Mouse (Mus musculus): ENCODE results near the gene 1700016H13Rik. TPM values are rescaled to one million over a fixed set of nuclear protein-coding genes. Genes with fewer than 3 reads are reported as not detected.

1700016H13Rik gene
- polyA plus RNA-seq, 1 experiment from 2014 or later, result 0.30 TPM

- WGBS, result 44% methylated on average over 17 of the region's 17 CpGs
- ATAC-seq (ENCODE audit: insufficient number of reproducible peaks, insufficient read depth, low FRiP score, low TSS enrichment, low read depth), result peak; percentile 76; the same call in 1 of the 2 replicates
- no peaks in the 10 kb centered on the region for H3K27me3 ChIP-seq
- no peak within 1 kb of the TSS; the same call in 1 of the 2 replicates for H3K4me2 ChIP-seq
- peaks cover 13% of the 10 kb centered on the region for H3K4me1 ChIP-seq
- H3K36me3 ChIP-seq, result no peaks in the 10 kb centered on the region
- H3K27ac ChIP-seq, result peak within 1 kb of the TSS; percentile 72
- no peaks in the 10 kb centered on the region for H3K9me3 ChIP-seq
- H3K9ac ChIP-seq, result no peak within 1 kb of the TSS
- no peak within 1 kb of the TSS for H3K4me3 ChIP-seq
Measured at GRCm38 (mm10) chr5:103629111-103629764, 26.6 kb downstream of the 1700016H13Rik start, which contains the start of gene Slc10a6. Gene Slc10a6 (minus strand): TSS chr5:103629403.

- H3K4me1 ChIP-seq, result peaks cover 13% of the 10 kb centered on the region
- ATAC-seq (ENCODE audit: insufficient number of reproducible peaks, insufficient read depth, low FRiP score, low TSS enrichment, low read depth), result no peak
- no peak overlapping the region; the same call in 1 of the 2 replicates for H3K27ac ChIP-seq
Measured at GRCm38 (mm10) chr5:103628499-103628898, 27.3 kb downstream of the 1700016H13Rik start.

GRCm38 (mm10) chr5:103624831-103625230 is 31.0 kb downstream of the 1700016H13Rik start:
- Histone ChIP-seq H3K4me2 (no peak overlapping the region), H3K36me3 (no peaks in the 10 kb centered on the region), H3K4me1 (peaks cover 22% of the 10 kb centered on the region), H3K4me3 (no peak overlapping the region), H3K9ac (no peak overlapping the region), H3K27me3 (no peaks in the 10 kb centered on the region), H3K27ac (no peak overlapping the region), H3K9me3 (no peaks in the 10 kb centered on the region)
- ATAC-seq (ENCODE audit: insufficient number of reproducible peaks, insufficient read depth, low FRiP score, low TSS enrichment, low read depth), result no peak
- WGBS, result 89% methylated on average over 5 of the region's 5 CpGs

More at GRCm38 (mm10) chr5:103628499-103628898, 27.3 kb downstream of the 1700016H13Rik start:
- H3K27me3 ChIP-seq, result no peaks in the 10 kb centered on the region
- H3K4me3 ChIP-seq, result no peak overlapping the region
- H3K9ac ChIP-seq, result no peak overlapping the region
- no peak overlapping the region for H3K4me2 ChIP-seq
- no peaks in the 10 kb centered on the region for H3K36me3 ChIP-seq
- 76% methylated on average over 6 of the region's 6 CpGs for WGBS
- H3K9me3 ChIP-seq, result no peaks in the 10 kb centered on the region

GRCm38 (mm10) chr5:103622321-103622720 is 33.5 kb downstream of the 1700016H13Rik start:
- H3K4me1 ChIP-seq, result peaks cover 12% of the 10 kb centered on the region
- H3K27ac ChIP-seq, result no peak overlapping the region
- no peaks in the 10 kb centered on the region for H3K27me3 ChIP-seq
- no peaks in the 10 kb centered on the region for H3K9me3 ChIP-seq
- no peak overlapping the region for H3K4me2 ChIP-seq
- no peaks in the 10 kb centered on the region for H3K36me3 ChIP-seq
- no peak for ATAC-seq (ENCODE audit: insufficient number of reproducible peaks, insufficient read depth, low FRiP score, low TSS enrichment, low read depth)
- no peak overlapping the region for H3K4me3 ChIP-seq
- H3K9ac ChIP-seq, result no peak overlapping the region
- WGBS, result 85% methylated on average over 5 of the region's 5 CpGs

DNA sequence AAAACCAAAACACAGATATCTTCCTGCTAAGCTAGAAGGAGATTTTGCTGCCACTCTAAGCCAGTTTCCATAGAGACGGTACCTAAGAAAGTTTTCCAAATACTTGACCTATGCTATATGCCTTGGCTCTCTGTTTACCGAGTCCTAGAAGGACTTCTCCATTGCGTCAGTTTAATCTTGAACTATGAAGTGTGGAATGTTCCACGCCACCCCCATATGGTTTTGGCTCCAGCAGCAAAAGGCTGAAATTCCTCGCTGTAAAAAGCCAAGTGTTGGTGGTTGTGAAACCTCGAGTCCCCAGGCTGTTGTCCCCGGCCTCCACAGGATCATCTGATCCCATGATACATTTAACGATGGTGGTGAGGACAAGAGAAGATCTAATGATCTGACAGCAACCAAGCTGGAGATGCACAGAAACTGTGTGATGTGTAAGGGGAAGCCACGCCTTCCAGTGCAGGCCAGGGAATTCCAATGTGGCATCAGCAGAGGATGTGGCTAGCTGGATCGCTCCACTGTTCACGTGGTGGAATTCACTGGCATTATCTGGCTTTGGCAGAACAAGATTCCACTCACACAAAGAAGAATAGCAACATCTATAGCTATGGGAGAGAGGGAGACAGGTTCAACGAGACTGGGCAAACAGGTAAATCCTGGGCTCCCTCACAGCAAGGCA is 35.4 kb downstream of the 1700016H13Rik start:
- Histone ChIP-seq H3K4me2 (no peak overlapping the region; the same call in 1 of the 2 replicates), H3K4me3 (no peak overlapping the region), H3K4me1 (peaks cover 15% of the 10 kb centered on the region), H3K27ac (peak overlapping the region; percentile 62), H3K36me3 (no peaks in the 10 kb centered on the region), H3K27me3 (no peaks in the 10 kb centered on the region), H3K9me3 (no peaks in the 10 kb centered on the region), H3K9ac (no peak overlapping the region)
- 55% methylated on average over 12 of the region's 12 CpGs for WGBS
- ATAC-seq (ENCODE audit: insufficient number of reproducible peaks, insufficient read depth, low FRiP score, low TSS enrichment, low read depth), result no peak

- H3K9ac ChIP-seq, result no peak overlapping the region
- ATAC-seq (ENCODE audit: insufficient number of reproducible peaks, insufficient read depth, low FRiP score, low TSS enrichment, low read depth), result no peak
- no peak overlapping the region for H3K27ac ChIP-seq
- H3K27me3 ChIP-seq, result no peaks in the 10 kb centered on the region
- peaks cover 16% of the 10 kb centered on the region for H3K4me1 ChIP-seq
- H3K4me2 ChIP-seq, result no peak overlapping the region
- 64% methylated on average over 9 of the region's 9 CpGs for WGBS
- no peaks in the 10 kb centered on the region for H3K9me3 ChIP-seq
- H3K36me3 ChIP-seq, result no peaks in the 10 kb centered on the region
- H3K4me3 ChIP-seq, result no peak overlapping the region
Measured at GRCm38 (mm10) chr5:103617191-103617590, 38.6 kb downstream of the 1700016H13Rik start.

GRCm38 (mm10) chr5:103614356-103614755 is 41.5 kb downstream of the 1700016H13Rik start:
- no peak for ATAC-seq (ENCODE audit: insufficient number of reproducible peaks, insufficient read depth, low FRiP score, low TSS enrichment, low read depth)
- no peaks in the 10 kb centered on the region for H3K9me3 ChIP-seq
- H3K9ac ChIP-seq, result no peak overlapping the region
- no peak overlapping the region for H3K27ac ChIP-seq
- H3K36me3 ChIP-seq, result no peaks in the 10 kb centered on the region
- H3K4me3 ChIP-seq, result no peak overlapping the region
- no peak overlapping the region for H3K4me2 ChIP-seq
- 83% methylated on average over 7 of the region's 7 CpGs for WGBS
- H3K27me3 ChIP-seq, result no peaks in the 10 kb centered on the region
- H3K4me1 ChIP-seq, result peaks cover 3% of the 10 kb centered on the region; the same call in 1 of the 2 replicates

- H3K4me3 ChIP-seq, result no peak overlapping the region
- 81% methylated on average over 7 of the region's 7 CpGs for WGBS
- H3K4me2 ChIP-seq, result no peak overlapping the region
- no peaks in the 10 kb centered on the region for H3K27me3 ChIP-seq
- H3K27ac ChIP-seq, result no peak overlapping the region
- H3K36me3 ChIP-seq, result no peaks in the 10 kb centered on the region
- H3K9ac ChIP-seq, result no peak overlapping the region
- H3K4me1 ChIP-seq, result peaks cover 3% of the 10 kb centered on the region; the same call in 1 of the 2 replicates
- no peak for ATAC-seq (ENCODE audit: insufficient number of reproducible peaks, insufficient read depth, low FRiP score, low TSS enrichment, low read depth)
- H3K9me3 ChIP-seq, result no peaks in the 10 kb centered on the region
Measured at GRCm38 (mm10) chr5:103612316-103612715, 43.5 kb downstream of the 1700016H13Rik start.

DNA sequence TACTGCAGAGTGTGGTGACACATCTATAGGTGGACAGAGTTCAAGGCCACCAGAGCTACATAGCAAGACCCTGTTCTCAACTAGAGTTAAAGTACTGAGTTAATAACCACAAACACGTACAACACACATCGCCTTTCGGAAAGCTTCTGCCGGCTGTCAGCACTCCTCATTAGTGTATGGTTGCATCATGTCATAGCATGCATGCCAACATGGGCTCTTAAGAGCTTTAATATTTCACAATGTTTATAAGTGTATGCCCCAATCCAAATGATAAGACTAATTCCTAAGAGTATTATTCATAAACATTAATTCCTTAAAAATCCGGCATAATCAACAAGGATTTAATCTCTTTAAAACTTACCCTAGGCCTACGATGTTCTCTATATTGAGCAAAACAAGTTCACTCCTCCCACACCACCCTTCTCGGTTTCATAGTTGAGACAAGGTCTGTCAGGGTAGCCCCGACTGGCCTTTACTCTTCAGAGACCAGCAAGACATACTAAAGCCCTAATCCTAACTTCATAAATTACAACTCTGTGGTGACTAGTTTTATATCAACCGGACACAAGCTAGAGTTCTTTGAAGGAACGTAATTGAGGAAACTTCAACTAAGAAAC is 44.8 kb downstream of the 1700016H13Rik start:
- H3K4me3 ChIP-seq, result no peak overlapping the region
- H3K4me2 ChIP-seq, result no peak overlapping the region
- no peaks in the 10 kb centered on the region for H3K36me3 ChIP-seq
- no peak overlapping the region for H3K27ac ChIP-seq
- H3K9me3 ChIP-seq, result no peaks in the 10 kb centered on the region
- ATAC-seq (ENCODE audit: insufficient number of reproducible peaks, insufficient read depth, low FRiP score, low TSS enrichment, low read depth), result no peak
- H3K9ac ChIP-seq, result no peak overlapping the region
- H3K27me3 ChIP-seq, result no peaks in the 10 kb centered on the region
- 84% methylated on average over 10 of the region's 10 CpGs for WGBS
- H3K4me1 ChIP-seq, result 0 out of 2 replicates have a peak, but pooled peaks cover 3% of the 10 kb centered on the region

DNA sequence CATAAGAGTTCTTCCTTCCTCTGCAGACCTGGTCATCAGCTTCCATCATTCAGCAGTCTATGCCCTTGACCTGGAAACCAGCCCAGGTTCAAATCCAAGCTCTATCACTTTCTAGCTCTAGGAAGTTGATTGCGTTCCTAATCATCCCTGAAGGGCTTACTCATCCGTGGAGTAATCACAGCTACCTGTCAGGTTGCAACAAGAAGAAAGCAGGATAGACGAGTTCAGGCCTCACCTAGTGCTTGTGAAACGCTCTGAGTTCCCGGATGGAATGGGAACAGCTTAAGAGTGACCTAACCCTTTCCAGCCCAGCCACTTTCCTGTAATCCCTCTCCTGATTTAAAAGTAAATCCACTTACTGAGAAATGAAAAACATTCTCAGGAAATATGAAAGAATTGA is 45.7 kb downstream of the 1700016H13Rik start:
- Histone ChIP-seq H3K9me3 (no peaks in the 10 kb centered on the region), H3K4me1 (no peaks in the 10 kb centered on the region), H3K4me3 (no peak overlapping the region), H3K27ac (no peak overlapping the region), H3K36me3 (no peaks in the 10 kb centered on the region), H3K4me2 (no peak overlapping the region), H3K27me3 (no peaks in the 10 kb centered on the region), H3K9ac (no peak overlapping the region)
- WGBS, result 53% methylated on average over 5 of the region's 5 CpGs
- ATAC-seq (ENCODE audit: insufficient number of reproducible peaks, insufficient read depth, low FRiP score, low TSS enrichment, low read depth), result no peak

GRCm38 (mm10) chr5:103605707-103606106 is 50.1 kb downstream of the 1700016H13Rik start:
- ATAC-seq (ENCODE audit: insufficient number of reproducible peaks, insufficient read depth, low FRiP score, low TSS enrichment, low read depth), result no peak
- H3K36me3 ChIP-seq, result no peaks in the 10 kb centered on the region

More at GRCm38 (mm10) chr5:103605707-103606106, 50.1 kb downstream of the 1700016H13Rik start:
- no peak overlapping the region for H3K27ac ChIP-seq
- no peak overlapping the region for H3K4me2 ChIP-seq
- H3K27me3 ChIP-seq, result no peaks in the 10 kb centered on the region
- WGBS, result 77% methylated on average over 7 of the region's 7 CpGs
- no peak overlapping the region for H3K9ac ChIP-seq
- H3K9me3 ChIP-seq, result no peaks in the 10 kb centered on the region
- no peak overlapping the region for H3K4me3 ChIP-seq
- H3K4me1 ChIP-seq, result peaks cover 4% of the 10 kb centered on the region; the same call in 1 of the 2 replicates

Data from embryonic facial prominence, embryonic 13.5 days (tissue).